Mouse (Mus musculus) embryonic facial prominence, embryonic 10.5 days (tissue): Measurements from ENCODE around the gene Ap3d1. TPM values are rescaled to one million over a fixed set of nuclear protein-coding genes. Genes with fewer than 3 reads are reported as not detected.

Experiments used
- DNase-seq: peaks from one replicate; pipeline ENCODE4 v3.0.0-alpha.2; 2017; ENCODE audit warnings: low spot score
- H3K27ac ChIP-seq: fragments of 300-500 bp; sonication (generic); replicated peaks from 2 replicates; pipeline ENCODE4 v1.5.1; 2016; ENCODE audit warnings: mild to moderate bottlenecking
- H3K27me3 ChIP-seq: fragments of 300-500 bp; sonication (generic); replicated peaks from 2 replicates; pipeline ENCODE4 v1.6.1; 2016; ENCODE audit warnings: low read depth, mild to moderate bottlenecking; ENCODE audit not compliant: poor library complexity, severe bottlenecking
- H3K36me3 ChIP-seq: fragments of 300-500 bp; sonication (generic); replicated peaks from 2 replicates; pipeline ENCODE4 v1.6.1; 2016; ENCODE audit warnings: mild to moderate bottlenecking, moderate library complexity
- H3K4me1 ChIP-seq: fragments of 300-500 bp; sonication (generic); 2 replicates; pipeline ENCODE4 v1.6.1; 2016
- H3K4me3 ChIP-seq: fragments of 300-500 bp; sonication (generic); 2 replicates; pipeline ENCODE4 v1.5.1; 2016; ENCODE audit warnings: mild to moderate bottlenecking, moderate library complexity
- H3K9me3 ChIP-seq: fragments of 300-500 bp; sonication (generic); 2 replicates; pipeline ENCODE4 v1.6.1; 2016; ENCODE audit warnings: mild to moderate bottlenecking
- WGBS: fragments of 180-500 bp; shearing (Covaris S2); methylation state at CpG from one replicate; pipeline ENCODE4 v1.1.7; 2016; 5-methylcytosine and 5-hydroxymethylcytosine counted together
- polyA plus RNA-seq: library from polyadenylated mRNA; unstranded; fragments of >200 nt; fragmentation: Nextera tagmentation; extraction: Ambion mirVana; gene quantifications from 2 replicates; pipeline ENCODE4 v1.2.1, GENCODE M21; 2016

The Ap3d1 gene
- polyA plus RNA-seq, 1 experiment from 2014 or later = 60.5 TPM

DNA sequence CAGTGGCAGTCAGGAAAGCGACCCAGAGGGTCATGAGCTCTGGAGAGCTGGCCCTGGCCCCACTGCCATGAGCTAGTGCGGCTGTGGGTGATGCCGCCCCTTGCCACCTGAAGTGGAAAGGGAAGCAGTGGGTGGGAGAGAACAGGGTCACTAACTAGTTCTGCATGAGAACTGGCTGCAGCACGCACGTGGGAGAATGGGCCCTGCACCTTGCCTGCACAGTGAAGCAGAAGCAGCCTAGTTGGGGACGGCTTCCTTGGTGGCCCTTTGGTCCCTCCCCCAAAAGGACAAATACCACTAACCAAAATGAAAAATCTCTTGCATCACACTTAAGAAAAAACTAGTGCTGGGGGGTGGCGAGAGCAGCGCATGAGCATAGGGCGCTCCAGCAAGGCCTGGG is 43.5 kb downstream of the Ap3d1 start:
- Histone ChIP-seq H3K9me3 (no peaks in the 10 kb centered on the region), H3K27me3 (no peaks in the 10 kb centered on the region), H3K4me3 (no peak overlapping the region), H3K36me3 (peaks cover 29% of the 10 kb centered on the region), H3K4me1 (peaks cover 66% of the 10 kb centered on the region), H3K27ac (peak overlapping the region; percentile 35; the same call in 1 of the 2 replicates)
- DNase-seq = no peak
- 89% methylated on average over 9 of the region's 9 CpGs for WGBS

DNA sequence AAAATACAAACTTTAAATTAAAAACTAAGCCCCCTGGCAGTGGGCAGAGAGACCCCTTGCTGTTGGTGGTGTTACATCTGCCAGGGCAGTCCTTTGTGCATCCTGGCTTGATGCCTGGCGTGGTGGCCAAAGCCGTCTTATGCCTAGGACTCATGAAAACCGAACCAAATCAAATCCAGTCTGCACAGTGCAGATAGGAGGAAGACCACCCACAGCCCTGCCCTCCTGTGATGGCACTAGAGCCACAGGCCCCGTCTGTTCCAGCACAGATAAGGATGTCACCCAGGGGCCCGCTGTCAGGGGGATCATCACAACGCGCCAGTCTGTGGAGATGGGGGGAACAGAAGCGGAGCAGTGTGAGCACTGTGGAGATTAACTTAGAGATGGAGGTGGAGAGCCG is 44.3 kb downstream of the Ap3d1 start:
- H3K4me3 ChIP-seq = no peak overlapping the region
- 85% methylated on average over 9 of the region's 9 CpGs for WGBS
- H3K36me3 ChIP-seq = peaks cover 36% of the 10 kb centered on the region
- no peak overlapping the region for H3K27ac ChIP-seq
- H3K9me3 ChIP-seq = no peaks in the 10 kb centered on the region
- H3K4me1 ChIP-seq = peaks cover 58% of the 10 kb centered on the region
- no peak for DNase-seq
- no peaks in the 10 kb centered on the region for H3K27me3 ChIP-seq

DNA sequence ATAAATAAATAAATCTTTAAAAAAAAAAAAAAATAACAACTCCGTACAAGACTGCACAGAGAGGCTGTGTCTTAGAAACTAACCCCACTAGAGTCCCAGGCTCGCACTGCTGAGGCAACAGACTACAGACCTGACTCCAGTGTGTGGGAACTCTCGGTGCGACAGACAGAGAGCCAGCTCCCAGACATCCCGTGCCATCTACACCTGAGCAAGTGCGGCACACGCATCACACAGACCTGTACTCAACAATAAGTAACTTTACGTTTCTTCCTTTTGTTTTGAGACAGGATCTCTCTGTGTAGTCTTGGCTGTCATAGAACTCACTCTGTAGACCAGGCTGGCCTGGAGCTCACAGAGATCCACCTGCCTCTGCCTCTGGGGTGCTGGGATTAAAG is 44.7 kb downstream of the Ap3d1 start:
- DNase-seq = no peak
- 92% methylated on average over 8 of the region's 8 CpGs for WGBS
- H3K27ac ChIP-seq = no peak overlapping the region
- H3K4me3 ChIP-seq = no peak overlapping the region
- H3K36me3 ChIP-seq = peaks cover 40% of the 10 kb centered on the region
- peaks cover 56% of the 10 kb centered on the region for H3K4me1 ChIP-seq
- H3K9me3 ChIP-seq = no peaks in the 10 kb centered on the region
- H3K27me3 ChIP-seq = no peaks in the 10 kb centered on the region

DNA sequence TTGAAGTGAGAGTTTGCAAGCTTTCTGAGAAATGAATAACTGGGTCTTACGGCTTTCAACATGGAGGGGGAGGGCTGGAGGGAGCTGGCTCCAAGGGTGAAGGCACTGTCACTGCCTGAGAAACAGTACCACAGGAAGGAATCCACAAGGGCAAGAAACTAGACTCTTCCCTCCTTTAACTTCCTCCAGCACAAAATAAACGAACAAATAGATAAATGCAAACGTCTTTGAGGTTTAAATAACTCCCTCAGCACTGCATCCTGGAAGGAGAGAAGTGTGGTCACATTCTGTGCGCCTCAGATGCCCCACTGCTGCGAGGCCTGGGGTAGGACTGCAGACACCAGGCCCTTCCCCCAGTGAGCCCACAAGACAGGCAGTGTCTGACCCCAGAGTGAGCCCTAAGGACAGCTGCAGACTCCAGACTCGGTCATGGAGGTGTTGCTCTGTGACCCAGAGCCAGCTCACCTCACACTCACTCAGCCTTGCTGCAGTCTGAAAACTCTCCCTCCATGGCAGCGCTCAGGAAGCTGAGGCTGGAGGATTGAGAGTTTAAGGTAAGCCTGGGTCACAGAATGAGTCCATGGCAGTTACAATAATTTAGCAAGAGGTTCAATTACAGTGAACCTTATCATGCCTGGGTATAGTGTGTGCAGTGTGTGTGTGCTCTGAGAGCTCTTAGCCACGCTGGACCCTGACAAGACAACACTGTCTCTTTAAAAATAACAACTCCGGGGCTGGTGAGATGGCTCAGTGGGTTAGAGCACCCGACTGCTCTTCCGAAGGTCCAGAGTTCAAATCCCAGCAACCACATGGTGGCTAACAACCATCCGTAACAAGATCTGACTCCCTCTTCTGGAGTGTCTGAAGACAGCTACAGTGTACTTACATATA is 45.3 kb downstream of the Ap3d1 start:
- H3K9me3 ChIP-seq = no peaks in the 10 kb centered on the region
- H3K27ac ChIP-seq = peak overlapping the region; percentile 59; the same call in 1 of the 2 replicates
- H3K4me1 ChIP-seq = peaks cover 53% of the 10 kb centered on the region
- no peak for DNase-seq
- peaks cover 43% of the 10 kb centered on the region for H3K36me3 ChIP-seq
- WGBS = 75% methylated on average over 12 of the region's 12 CpGs
- no peaks in the 10 kb centered on the region for H3K27me3 ChIP-seq
- H3K4me3 ChIP-seq = 0 out of 2 replicates have a peak overlapping the region, but pooled peaks have one; percentile 11

DNA sequence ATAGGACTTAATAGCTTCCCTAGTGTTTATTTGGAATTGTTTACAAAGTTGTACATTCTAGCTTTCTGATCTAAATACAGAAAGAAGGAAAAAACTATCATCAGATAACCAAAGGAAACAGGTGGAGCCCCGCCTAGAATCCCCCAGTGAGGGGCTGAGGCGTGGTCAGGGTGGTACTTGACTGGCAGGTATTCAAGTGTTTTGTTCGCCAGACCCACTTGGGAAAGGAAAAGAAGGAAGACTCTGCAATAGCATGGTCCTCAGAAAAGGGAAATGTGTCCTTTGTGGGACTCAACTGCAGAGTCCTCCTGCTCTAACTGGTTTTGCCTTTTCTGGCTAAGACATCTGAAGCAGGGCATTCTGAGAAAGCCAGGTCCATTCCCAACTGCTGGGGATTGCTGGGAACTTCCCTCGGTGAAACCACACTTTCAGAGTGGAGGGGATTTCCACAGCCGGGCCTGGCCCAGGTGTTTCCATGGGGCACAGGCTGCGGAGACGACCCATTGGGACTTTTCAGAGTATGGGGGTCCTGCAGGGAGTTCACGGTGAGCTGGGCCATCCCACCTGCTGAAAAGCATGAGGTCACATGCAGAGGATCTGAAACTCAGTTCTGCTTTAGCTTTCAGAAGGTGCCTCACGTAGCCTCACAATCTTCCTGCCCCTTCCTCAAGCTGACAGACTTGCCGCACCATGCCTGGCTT is 46.1 kb downstream of the Ap3d1 start:
- Histone ChIP-seq H3K4me3 (no peak overlapping the region), H3K36me3 (peaks cover 51% of the 10 kb centered on the region), H3K9me3 (no peaks in the 10 kb centered on the region), H3K27me3 (no peaks in the 10 kb centered on the region), H3K27ac (no peak overlapping the region), H3K4me1 (peaks cover 46% of the 10 kb centered on the region)
- DNase-seq = no peak
- WGBS = 77% methylated on average over 10 of the region's 10 CpGs

DNA sequence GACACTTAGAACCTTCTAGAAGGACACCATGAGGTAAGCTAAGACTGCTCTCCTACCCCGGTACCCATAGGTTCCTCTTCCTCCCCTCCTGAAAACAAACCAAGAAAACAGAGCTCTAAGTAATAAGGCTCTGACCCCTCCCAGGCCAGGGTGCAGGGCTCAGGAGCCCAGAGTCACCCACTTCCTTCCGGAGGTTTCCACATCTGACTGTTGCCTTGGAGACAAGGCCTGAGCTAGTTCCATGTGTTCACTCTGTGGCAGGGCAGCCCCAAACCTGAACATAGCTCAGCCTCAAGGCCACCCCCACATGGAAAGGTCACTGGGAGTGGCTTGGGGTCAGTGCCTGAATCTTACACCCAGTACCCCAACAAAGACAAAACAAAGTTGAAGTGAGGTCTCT is 46.9 kb downstream of the Ap3d1 start:
- Histone ChIP-seq H3K4me1 (peaks cover 39% of the 10 kb centered on the region), H3K9me3 (no peaks in the 10 kb centered on the region), H3K27ac (peak overlapping the region; percentile 30; the same call in 1 of the 2 replicates), H3K27me3 (no peaks in the 10 kb centered on the region), H3K36me3 (peaks cover 58% of the 10 kb centered on the region), H3K4me3 (0 out of 2 replicates have a peak overlapping the region, but pooled peaks have one; percentile 6)
- 82% methylated on average over 2 of the region's 2 CpGs for WGBS
- no peak for DNase-seq

DNA sequence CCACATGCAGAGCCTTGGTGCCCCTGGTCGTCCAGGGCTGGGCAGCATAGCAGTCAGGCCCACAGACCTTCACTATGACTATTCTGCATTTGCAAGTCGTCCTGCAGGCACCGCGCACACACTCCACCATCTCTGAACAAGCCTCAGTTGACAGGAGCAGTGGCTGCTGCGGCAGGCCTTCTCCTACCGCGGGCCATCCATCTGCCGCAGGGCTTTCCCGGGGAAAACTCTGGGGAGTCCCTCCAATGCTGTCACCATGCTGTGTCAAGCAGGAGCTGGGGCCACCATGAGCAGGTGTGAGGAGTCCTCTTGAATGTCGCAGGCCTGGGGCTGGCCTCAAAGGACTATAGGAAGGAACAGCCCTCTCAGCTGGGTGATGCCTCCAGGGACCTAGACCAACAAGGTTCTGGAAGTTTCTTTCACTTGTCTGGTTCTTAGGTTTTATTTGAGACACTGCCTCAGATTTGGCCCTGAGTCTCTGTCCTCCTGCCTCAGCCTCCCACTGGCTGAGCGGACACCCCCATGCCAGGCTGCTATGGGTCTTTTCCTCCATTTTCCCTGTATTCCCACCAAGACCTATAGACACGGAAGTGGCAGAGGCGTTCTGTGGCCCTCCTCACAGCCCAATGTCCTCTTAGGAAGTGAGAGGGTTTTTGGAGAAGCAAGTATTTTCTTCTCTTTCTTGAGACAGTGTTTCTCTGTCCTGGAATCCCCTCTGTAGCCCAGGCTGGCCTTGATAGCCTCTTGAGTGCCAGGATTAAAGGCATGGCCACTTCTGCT is 47.7 kb downstream of the Ap3d1 start:
- Histone ChIP-seq H3K4me1 (peaks cover 35% of the 10 kb centered on the region), H3K4me3 (0 out of 2 replicates have a peak overlapping the region, but pooled peaks have one; percentile 1), H3K9me3 (no peaks in the 10 kb centered on the region), H3K36me3 (peaks cover 67% of the 10 kb centered on the region), H3K27ac (0 out of 2 replicates have a peak overlapping the region, but pooled peaks have one; percentile 11), H3K27me3 (no peaks in the 10 kb centered on the region)
- 89% methylated on average over 13 of the region's 13 CpGs for WGBS
- no peak for DNase-seq

DNA sequence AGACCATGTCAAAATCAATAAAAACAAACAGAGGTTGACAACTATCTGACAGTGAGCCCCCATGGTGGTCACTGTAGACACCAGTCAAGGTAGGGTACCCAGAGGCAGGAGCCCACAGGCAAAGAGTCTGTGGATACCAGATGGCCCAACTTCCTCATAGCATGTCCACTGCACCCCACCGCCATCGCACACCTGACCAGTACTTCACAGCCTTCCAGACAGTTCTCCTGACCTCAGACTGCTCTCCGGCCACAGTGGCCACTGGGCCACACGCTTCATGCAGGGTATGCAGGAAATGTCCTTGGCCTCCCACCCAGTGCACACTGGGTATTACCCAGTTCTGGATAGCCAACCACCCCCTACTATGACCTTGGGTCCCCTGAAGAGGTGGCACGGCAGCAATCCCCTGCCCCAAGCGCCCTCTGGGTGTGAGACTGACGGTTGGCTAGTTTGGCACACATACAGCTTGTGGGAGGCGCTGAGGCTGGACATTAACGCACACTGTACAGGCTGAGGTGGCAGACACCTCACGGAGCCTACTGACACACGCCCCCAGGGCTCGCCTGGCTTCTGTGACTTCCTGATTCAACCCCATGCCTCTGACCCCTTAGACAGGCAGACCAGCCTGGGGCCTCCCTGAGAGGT is 48.5 kb downstream of the Ap3d1 start:
- no peak overlapping the region for H3K4me3 ChIP-seq
- DNase-seq = no peak

DNA sequence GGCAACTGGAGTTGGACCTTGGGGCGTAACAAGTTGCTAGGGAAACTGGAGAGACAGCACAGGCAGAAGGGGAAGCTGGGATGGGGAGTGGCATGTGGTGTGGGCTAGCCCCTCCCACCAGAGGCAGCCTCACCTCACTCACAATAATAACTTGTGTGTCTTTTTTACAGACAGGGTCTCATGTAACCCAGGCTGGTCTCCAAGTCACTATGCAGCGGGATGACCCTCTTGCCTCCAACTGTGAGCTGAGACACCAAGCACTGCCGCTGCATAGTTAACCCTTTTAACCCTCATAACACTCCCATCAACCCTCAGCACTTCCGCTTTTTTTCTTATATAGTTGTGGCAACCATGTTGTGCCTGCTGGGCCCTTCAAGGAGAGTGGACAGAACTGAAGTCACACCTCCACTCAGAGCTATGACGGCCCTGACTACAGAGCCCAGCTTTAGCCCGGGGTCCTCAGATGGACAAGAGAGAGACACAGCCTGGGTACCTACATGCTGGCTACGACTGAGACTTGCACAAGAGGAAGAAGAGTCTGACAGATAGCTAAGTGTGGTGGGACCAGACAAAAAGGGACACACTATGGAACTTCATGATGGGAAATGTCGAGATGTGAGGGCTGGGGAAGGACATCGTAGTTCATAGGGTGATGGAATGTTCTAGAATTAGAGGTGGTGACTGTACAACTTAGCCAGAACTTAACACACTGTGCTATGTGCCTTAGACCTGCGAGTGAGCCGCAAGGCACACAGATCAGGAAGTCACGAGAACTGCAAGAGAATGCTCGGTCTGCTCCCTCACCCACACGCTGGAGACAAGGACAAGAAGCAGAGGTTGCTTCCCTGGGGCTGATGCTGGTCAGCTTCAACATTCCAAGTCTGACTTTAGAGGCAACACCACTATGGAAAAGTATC is 49.6 kb downstream of the Ap3d1 start:
- 83% methylated on average over 14 of the region's 14 CpGs for WGBS
- no peak for DNase-seq
- Histone ChIP-seq H3K9me3 (no peaks in the 10 kb centered on the region), H3K27me3 (no peaks in the 10 kb centered on the region), H3K4me1 (peaks cover 28% of the 10 kb centered on the region), H3K27ac (no peak overlapping the region), H3K36me3 (peaks cover 61% of the 10 kb centered on the region), H3K4me3 (no peak overlapping the region)

More for the DNA sequence above, 48.5 kb downstream of the Ap3d1 start:
- 0 out of 2 replicates have a peak overlapping the region, but pooled peaks have one; percentile 11 for H3K27ac ChIP-seq
- H3K4me1 ChIP-seq = peaks cover 33% of the 10 kb centered on the region
- H3K36me3 ChIP-seq = peaks cover 66% of the 10 kb centered on the region
- no peaks in the 10 kb centered on the region for H3K9me3 ChIP-seq
- no peaks in the 10 kb centered on the region for H3K27me3 ChIP-seq
- WGBS = 87% methylated on average over 12 of the region's 12 CpGs

DNA sequence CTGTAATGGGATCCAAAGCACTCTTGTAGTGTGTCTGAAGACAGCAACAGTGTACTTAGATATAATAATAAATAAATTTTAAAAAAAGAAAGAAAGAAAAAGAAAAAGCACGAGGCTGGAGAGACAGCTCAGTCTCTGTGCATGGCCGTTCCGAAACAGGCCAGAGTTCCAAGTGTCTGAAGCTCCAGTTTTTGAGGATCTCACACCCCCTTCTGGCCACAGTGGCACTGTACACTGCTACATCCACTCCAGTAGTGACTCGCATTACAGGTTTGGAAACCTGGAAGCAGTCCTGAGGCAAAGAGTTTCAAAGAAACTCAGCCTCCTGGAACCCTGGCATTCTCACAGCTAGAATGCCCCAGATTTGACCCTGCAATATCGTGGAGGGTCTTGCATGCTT is 54.2 kb downstream of the Ap3d1 start:
- no peaks in the 10 kb centered on the region for H3K9me3 ChIP-seq
- WGBS = 50% methylated on average over 5 of the region's 5 CpGs
- no peak overlapping the region for H3K27ac ChIP-seq
- no peak overlapping the region for H3K4me3 ChIP-seq
- peaks cover 88% of the 10 kb centered on the region for H3K36me3 ChIP-seq
- H3K27me3 ChIP-seq = no peaks in the 10 kb centered on the region
- peaks cover 3% of the 10 kb centered on the region; the same call in 1 of the 2 replicates for H3K4me1 ChIP-seq
- DNase-seq = peak; percentile 64

DNA sequence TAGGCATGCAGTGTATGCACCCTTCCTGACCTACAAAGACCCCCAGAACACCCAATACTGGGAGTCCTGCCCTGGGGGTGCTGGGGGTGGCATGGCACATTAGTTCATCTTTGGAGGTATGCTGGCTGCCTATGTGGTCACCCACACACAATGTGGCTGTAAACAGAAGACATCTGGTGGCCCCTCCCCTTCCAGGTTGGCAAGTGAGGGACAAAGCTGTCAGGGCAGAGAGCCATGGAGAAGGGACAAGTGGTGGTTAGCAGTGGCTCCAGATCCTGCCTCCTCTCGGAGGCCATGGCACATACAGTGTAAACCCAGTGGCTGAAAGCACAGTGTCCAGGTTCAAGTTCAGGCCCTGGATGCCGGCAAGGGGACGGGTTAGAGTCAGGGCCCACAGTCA is 55.4 kb downstream of the Ap3d1 start:
- H3K4me3 ChIP-seq = no peak overlapping the region

More for the DNA sequence above, 55.4 kb downstream of the Ap3d1 start:
- Histone ChIP-seq H3K9me3 (no peaks in the 10 kb centered on the region), H3K36me3 (peaks cover 80% of the 10 kb centered on the region), H3K27ac (no peak overlapping the region), H3K27me3 (no peaks in the 10 kb centered on the region), H3K4me1 (no peaks in the 10 kb centered on the region)
- WGBS = 85% methylated on average over 3 of the region's 3 CpGs
- DNase-seq = no peak
